Mouse (Mus musculus): ENCODE results near the gene Slc41a2. TPM values are rescaled to one million over a fixed set of nuclear protein-coding genes. Genes with fewer than 3 reads are reported as not detected.
"Not testable (repeated sequence)": the region's sequence is repeated elsewhere in the genome, so short reads cannot be mapped to it uniquely, and the experiment has no call there.

The Slc41a2 gene
- total RNA-seq, 2 experiments from 2014 or later, result 27.3 to 30.7 TPM

- DNase-seq (ENCODE audit: low spot score in 2 of 2), result no peak
These were observed 16.1 kb upstream of the Slc41a2 start for GRCm38 (mm10) chr10:83353680-83354332.

GRCm38 (mm10) chr10:83351779-83352178, 14.1 kb upstream of the Slc41a2 start:
- DNase-seq (ENCODE audit: low spot score in 2 of 2), result not testable (repeated sequence)

GRCm38 (mm10) chr10:83350689-83351088, 13.0 kb upstream of the Slc41a2 start:
- DNase-seq (ENCODE audit: low spot score in 2 of 2), result no peak

DNA sequence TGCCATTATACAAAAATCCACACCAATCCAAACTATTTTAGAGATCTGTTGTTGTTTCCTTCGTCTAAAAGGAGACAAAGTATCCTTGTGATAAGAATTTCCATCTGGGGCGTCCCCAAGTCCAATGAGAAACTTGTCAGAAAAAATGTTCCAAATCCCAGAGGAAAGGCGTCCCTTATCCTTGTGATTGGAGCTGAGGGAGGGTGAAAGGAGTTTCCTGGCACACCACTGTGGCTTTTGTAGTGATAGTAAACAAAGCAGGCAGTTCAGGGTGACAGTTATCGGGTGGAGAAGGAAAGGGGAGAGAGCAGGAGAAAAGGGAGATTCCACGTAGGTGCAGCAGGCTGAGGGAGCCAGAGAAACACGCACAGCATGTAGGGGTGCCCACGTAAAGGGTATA, 9.8 kb upstream of the Slc41a2 start:
- DNase-seq (ENCODE audit: low spot score in 2 of 2), result no peak

- DNase-seq (ENCODE audit: low spot score in 2 of 2), result no peak
These were observed 8.7 kb upstream of the Slc41a2 start for GRCm38 (mm10) chr10:83346359-83346736.

DNA sequence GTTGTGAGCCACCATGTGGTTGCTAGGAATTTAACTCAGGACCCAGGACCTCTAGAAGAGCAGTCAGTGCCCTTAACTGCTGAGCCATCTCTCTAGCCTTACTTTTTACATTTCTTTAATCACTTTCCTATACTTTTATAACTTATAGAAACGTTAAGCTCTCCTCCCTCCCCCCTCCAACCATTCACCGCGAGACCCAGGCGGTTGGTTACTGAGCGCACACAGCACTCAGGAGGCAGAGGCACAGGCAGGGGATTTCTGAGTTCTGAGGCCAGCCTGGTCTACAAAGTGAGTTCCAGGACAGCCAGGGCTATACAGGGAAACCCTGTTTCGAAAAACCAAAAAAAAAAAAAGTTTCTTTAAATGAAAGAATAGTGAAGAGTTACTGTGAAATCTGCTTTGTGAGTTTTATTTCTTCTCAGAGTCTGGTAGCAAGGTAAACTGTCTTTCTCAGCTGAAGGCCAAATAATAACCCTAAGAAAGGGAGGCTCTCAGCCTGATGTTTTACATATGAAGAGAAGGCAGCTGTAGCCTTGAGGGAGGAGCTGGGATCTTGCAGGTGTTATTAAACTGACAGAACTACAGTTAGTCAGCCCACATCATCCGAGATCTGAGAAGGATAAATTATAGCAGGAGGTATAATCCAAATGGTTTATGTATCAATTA, 8.1 kb upstream of the Slc41a2 start:
- no peak for DNase-seq (ENCODE audit: low spot score in 2 of 2)

GRCm38 (mm10) chr10:83343828-83344685, 6.4 kb upstream of the Slc41a2 start:
- no peak for DNase-seq (ENCODE audit: low spot score in 2 of 2)

GRCm38 (mm10) chr10:83343171-83343570, 5.5 kb upstream of the Slc41a2 start:
- no peak for DNase-seq (ENCODE audit: low spot score in 2 of 2)

DNA sequence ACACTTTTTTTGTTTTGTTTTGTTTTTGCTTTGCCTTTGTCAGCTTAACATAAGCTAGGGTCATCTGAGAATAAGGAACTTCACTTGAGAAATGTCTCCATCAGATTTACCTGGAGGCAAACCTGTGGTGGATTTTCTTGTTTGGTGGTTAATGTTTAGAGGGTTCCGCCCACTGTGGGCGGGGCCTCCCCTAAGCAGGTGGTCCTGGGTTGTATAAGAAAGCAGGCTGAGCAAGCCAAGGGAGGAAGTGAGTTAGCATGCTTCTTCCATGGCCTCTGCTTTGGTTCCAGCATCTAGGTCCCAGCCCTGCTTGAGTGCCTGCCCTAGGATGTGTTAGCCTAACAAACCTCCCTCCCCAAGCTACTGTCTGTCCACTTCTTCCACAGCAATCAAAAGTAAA, 3.5 kb upstream of the Slc41a2 start:
- DNase-seq (ENCODE audit: low spot score in 2 of 2), result no peak

DNA sequence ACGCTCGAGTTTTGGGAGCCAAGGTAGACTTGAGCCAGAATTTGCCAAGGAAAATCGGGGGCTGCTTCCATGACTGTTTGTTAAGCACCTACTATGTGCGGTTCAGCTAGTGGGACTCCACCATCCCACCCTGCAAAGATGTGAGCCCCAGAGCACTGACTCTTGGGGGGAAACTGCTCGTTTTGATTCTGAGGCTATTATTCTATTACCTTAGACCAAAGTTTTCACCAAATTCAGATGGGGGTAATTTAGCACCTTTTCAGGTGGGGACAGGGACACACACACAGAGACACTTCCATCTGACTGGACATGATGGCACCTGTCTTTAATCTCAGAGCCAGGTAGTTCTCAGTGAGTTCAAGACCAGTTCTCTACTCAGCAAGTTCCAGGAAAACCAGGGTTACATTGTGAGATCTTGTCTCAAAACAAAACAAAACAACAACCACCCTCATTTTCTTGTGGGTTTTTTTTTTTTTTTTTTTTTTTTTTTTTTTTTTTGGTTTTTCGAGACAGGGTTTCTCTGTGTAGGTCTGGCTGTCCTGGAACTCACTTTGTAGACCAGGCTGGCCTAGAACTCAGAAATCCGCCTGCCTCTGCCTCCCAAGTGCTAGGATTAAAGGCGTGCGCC, 403 bp upstream of the Slc41a2 start:
- no peak for DNase-seq (ENCODE audit: low spot score in 2 of 2)

DNA sequence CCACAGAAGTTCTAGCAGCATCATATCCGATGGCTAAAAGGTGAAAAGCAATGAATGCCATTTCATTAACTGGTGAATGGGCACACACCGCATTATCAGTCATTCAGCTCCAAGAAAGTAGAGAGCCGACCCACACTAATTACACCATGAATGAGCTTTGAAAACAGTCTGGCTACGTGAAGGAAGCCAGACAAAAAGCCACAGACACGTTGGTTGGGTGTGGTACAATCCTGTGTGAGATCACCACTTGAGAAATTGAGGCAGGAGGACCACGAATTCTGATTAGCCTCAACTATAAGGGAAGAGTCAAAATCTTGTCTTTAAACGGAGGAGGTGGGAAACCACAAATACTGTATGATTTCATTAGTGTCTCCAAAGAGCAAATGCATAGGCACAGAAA, 1.3 kb downstream of the Slc41a2 start:
- no peak for DNase-seq (ENCODE audit: low spot score in 2 of 2)

GRCm38 (mm10) chr10:83332581-83332980, 5.1 kb downstream of the Slc41a2 start:
- DNase-seq (ENCODE audit: low spot score in 2 of 2), result no peak

DNA sequence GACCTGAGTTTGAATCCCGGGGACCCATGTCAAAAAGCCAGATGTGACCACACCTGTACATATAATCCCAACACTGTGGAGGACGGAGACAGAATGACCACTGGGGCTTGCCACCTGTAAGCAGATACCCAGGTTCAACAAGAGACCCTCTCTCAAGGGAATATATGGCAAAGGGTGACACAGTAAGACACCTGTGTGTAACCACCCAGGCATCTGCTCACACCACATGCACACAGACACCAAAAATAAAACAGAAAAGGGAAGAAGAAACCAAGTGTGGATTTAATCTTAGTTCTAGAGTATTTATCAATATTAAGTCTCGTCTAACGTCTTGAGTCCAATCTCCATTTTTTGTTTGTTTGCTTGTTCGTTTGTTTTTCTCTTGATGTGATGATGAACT, 5.9 kb downstream of the Slc41a2 start:
- DNase-seq (ENCODE audit: low spot score in 2 of 2), result no peak

DNA sequence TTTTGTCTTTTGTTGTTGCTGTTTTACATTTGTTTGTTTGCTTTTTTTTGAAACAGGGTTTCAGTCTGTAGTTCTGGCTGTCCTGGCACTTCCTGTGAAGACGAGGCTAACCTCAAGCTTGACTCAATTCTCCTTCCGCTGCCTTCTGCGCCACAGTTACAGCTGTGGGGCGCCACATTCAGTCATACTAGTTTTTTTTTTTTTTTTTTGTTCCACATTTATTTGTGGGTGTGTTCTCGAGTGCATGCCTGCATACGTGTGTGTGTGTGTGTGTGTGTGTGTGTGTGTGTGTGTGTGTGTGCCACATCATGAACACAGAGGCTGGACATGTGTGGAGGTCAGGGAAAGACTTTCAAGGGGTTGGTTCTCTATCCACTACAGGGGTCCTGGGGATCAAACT, 7.3 kb downstream of the Slc41a2 start:
- DNase-seq (ENCODE audit: low spot score in 2 of 2), result no peak

DNA sequence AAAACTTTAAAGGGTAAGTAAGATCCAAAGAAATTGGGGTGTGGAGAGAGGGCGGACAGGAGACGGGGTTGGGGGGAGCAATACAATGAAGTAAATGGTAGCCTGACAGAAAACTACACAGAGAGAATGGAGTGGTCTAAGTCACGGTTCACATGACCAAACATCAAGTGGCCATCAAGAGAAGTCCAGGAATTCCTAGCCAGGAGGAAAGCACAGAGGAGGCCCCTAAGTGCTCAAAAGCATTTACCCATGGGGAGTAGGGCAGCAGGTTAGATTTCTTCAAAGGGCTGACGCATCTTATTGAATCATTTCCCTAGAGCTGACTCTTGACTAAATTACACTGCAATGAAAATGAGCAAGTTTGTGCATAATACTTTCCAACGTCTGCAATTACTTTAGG, 8.9 kb downstream of the Slc41a2 start:
- no peak for DNase-seq (ENCODE audit: low spot score in 2 of 2)

DNA sequence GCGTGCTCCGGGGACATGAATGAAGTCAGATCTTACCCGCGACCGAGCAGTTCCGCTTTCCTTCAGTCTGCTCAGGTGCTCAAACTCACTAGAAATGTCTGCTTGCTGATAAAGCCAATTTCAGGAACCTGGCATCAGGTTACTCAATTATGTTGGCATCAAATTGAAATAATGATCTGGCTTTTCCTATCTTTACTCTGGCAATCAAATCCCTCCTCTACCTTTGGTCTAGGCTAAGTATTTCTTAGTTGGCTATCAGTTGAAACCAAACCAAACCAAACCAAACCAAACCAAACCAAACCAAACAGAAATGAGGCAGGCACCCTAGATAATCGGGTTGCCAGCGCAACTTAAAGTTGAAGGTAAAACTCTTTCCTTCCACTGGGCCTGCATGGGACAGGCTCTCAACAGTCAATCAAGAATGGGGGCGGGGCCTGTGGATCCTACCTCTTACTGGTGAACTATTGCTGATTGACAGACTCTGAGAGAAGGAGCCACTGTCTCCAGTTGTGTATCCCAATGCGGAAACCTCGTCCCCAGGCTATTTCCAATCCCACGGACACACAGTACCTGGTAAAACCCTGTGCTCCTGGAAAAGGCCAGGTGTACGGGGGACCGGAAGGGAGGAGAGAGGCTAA, 10.9 kb downstream of the Slc41a2 start:
- no peak for DNase-seq (ENCODE audit: low spot score in 2 of 2)

DNA sequence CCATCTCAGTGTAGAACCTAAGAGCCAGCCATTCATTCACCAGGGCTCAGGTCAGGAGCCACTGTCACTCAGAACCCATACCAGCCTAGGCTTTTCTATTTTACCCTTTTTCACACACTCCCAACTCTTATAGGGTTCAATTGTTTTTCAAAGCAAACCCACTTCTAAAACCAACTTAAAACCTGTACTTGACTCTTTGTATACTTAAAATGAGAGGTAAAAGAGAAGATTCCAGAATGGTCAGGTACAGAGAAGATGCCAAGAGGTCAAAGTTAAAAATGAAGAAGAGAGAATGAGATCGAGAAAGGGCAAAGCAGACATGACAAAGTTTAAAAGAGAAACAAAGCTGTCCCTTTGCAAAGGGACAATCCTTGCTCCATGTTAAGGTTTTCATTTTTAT, 11.8 kb downstream of the Slc41a2 start:
- no peak for DNase-seq (ENCODE audit: low spot score in 2 of 2)

GRCm38 (mm10) chr10:83324871-83325270, 12.8 kb downstream of the Slc41a2 start:
- DNase-seq (ENCODE audit: low spot score in 2 of 2), result no peak

DNA sequence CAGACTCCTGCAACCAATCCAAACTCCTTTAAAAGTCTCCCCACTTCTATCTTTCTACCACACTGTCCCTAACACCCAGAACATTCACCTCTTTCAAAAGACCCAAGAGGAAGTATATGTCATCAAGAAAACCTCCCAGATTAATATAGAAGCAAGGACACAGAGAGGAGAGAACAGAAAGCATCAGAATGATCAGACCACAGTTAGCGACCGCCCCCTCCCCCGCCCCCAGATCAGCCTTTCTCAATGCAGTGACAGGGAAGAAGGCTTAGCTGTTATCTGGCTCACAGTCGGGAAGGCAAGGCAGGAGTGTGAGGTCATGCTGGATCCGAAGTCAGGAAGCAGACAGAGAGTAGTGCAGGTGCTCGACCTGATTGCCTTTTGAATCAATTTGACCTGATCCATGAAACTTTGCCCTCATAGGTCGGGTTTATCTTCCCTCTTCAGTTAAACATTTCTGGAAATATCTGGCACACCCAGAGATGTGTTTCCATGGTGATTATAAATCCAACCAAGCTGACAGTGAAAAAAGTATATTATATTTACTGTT, 15.1 kb downstream of the Slc41a2 start:
- no peak for DNase-seq (ENCODE audit: low spot score in 2 of 2)

- no peak for DNase-seq (ENCODE audit: low spot score in 2 of 2)
These were observed 16.2 kb downstream of the Slc41a2 start for GRCm38 (mm10) chr10:83321528-83321927.

- DNase-seq (ENCODE audit: low spot score in 2 of 2), result peak in 1 of 2 experiments; percentile 14
These were observed 16.8 kb downstream of the Slc41a2 start for GRCm38 (mm10) chr10:83320870-83321269.
